Mouse (Mus musculus): ENCODE data around the gene Xpc.

- TF ChIP-seq CTCF (IDR thresholded peaks at IDR 0.05; ENCODE audit: extremely low read depth, insufficient read depth, low read length) (no peak), POLR2A (IDR thresholded peaks at IDR 0.05; ENCODE audit: extremely low read depth, insufficient read depth, low read length) (no peak)
Observed at GRCm38 (mm10) chr6:91547313-91547712, 31.6 kb upstream of the Xpc start.
